Mouse (Mus musculus) layer of hippocampus, postnatal 25 days (tissue): Measurements from ENCODE around the gene Nfxl1. TPM values are rescaled to one million over a fixed set of nuclear protein-coding genes. Genes with fewer than 3 reads are reported as not detected.
"Not testable (repeated sequence)": the region's sequence is repeated elsewhere in the genome, so short reads cannot be mapped to it uniquely, and the experiment has no call there.

Source experiments
- DNase-seq, 2 experiments: peaks; one replicate each; pipeline ENCODE4 v3.0.0; 2022; ENCODE audit warnings: mixed read lengths in 2 of 2, low spot score in 1 of 2; ENCODE audit errors: extremely low spot score in 1 of 2
- total RNA-seq, 2 experiments: library from RNA; stranded (reverse); gene quantifications; 2 replicates each; pipeline ENCODE4 v1.2.3; 2021

Nfxl1 gene
- 10 to 100 TPM; 12.2 to 18.5 TPM for total RNA-seq

DNA sequence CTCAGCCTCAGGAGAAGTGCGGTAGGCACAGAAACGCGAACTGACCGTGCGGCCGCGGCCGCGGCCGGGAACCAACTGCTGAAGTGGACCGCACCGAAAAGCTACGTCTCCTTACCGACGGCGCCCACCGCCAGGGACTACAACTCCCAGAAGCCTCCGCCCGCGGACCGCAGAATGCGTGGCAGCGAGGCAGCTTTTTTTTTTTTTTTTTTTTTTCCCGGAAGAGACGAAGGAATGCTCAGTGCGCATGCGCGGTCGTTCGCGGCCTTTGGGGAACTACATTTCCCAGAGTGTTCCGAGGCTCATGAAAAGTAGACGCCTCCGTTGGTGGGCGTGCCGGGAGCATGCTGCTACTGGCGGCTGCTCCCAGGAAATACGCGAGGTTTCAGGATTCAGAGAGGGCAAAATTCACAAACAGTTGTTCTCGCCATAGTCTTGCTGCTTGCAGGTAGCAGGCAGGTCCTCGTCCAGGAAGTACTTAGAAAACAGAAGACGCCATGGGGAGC is at the start of gene Nfxl1:
TSS of gene Nfxl1 (minus strand) at position 141 of the 506 bp plus-strand sequence.
- peak; percentile 90 to 95 for DNase-seq

DNA sequence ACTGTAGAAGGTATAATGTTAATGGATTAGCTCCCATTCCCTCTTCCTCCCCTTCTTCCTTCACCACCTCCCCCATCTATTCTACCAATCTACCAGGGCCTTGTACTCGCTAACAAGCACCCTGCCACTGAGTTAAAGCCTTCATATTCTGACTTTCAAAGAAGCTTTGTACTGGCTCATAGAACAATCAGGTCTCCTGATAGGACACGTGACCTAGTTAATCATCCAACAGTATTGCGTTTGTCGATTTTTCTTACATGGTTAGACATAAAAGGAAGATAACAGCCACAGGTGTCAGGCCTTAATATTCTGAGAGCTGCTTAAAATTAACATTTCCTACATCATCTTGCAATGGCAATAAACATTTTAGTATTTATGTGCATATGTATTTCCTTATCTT is 43.7 kb upstream of the Nfxl1 start:
- DNase-seq: no peak

DNA sequence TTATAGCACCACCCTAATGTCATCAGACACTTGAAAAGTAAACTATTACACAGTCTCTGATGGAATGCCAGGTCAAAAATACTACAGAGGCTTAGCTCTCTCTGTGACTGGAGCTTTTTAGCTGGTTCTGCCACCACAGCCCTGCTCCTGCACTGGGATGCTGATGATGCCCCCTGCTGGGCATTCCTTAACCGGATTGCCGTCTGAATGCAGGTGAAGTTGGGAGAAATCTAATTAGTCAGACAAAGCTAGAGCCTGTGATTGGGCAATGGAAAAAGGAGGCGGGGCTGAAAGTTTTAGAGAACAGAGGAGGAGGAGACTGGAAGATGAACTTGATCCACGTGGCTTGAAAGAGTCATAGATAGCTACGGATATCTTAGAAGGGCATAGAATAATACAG is 41.5 kb upstream of the Nfxl1 start:
- peak in 1 of 2 experiments; percentile 34 for DNase-seq

DNA sequence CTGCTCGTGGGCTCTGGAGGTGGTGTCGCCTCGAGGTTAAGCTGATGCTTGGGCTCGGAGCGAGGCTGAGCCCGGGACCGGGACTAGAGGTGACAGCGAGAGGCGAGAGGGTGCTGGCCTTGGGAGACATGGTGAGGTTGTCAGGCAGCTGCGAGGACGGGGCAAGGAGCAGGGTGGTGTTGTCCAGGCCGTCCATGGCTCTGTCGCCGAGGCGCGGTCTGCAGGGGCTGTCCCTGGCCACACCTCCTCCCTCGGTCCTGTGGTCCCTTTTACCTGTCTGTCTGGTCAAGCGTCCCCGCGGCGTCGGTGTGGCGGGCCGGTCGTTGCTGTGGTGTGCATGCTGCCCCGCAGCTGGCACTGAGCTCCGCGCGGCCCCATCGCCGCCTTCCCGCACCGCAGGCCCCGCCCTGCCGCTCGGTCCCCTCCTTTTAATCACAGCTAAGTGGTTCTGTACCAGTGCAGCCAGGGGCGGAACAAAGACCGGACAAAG is 27.8 kb upstream of the Nfxl1 start, which contains the start of gene Gm5868:
TSS of gene Gm5868 (minus strand) at position 360 of the 490 bp plus-strand sequence.
- DNase-seq: no peak

DNA sequence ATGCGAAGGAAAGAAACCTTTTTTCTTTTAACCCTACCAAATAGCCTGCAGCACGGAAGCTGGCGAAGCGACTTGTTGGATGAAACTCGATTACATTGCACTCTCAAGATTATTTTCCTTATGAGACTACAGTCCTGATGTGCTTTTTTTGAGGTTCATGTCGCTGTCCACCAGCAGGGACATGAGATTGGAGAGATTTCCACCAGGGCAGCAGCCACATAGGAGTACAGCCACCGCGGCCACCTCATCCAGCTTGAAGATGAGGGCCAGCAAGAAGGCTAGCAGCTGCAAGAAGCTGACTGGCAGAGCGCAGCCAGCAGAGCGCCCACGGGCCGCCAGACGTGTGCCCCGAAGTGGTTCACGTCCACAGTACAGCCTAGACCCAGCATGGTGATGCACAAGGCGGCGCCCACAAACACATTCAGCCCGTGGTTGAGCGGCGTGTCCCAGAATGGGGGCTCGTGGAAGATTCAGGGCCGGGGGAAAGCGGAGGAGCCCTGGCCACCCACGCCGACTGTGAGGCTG is 27.2 kb upstream of the Nfxl1 start:
- not testable (repeated sequence) for DNase-seq

DNA sequence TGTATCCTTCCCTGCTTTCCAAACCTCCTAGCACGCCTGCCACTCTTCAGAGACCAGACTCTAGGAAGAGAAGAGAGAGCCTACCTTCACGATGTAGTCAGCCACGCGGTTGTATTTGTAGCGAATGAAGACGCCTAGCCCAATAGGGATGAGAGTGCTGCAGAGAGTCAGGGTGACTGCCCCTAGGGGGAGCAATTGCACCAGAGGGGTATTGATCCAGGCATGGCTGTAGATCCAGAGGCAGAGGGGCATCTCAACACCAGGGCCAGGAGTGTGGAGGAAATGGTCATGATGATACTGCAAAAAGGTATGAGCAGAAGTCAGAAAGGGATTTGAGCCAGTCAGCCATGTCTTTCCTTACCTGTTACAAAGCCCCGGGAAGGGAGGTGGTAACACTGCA is 26.6 kb upstream of the Nfxl1 start:
- not testable (repeated sequence) for DNase-seq

DNA sequence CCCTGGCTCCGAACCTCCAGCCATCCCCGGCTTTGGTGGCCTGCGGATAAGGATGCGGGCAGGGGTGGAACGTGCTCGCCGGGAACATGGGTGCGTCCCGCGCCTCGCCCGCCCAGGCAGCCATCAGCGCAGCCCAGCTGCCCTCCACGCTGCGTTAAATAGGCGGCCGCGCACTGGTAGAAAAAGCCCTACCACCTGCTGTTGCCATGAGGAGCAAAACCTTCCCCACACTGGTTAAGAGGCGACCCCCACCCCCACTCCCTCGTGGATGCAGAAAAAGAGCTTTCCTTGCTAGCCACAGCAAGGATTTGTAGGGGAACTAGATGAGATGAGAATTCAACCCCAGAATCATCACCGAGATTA is 21.5 kb upstream of the Nfxl1 start, which contains the start of gene Zar1:
TSS of gene Zar1 (minus strand) at position 285 of the 363 bp plus-strand sequence.
- DNase-seq: not testable (repeated sequence)

DNA sequence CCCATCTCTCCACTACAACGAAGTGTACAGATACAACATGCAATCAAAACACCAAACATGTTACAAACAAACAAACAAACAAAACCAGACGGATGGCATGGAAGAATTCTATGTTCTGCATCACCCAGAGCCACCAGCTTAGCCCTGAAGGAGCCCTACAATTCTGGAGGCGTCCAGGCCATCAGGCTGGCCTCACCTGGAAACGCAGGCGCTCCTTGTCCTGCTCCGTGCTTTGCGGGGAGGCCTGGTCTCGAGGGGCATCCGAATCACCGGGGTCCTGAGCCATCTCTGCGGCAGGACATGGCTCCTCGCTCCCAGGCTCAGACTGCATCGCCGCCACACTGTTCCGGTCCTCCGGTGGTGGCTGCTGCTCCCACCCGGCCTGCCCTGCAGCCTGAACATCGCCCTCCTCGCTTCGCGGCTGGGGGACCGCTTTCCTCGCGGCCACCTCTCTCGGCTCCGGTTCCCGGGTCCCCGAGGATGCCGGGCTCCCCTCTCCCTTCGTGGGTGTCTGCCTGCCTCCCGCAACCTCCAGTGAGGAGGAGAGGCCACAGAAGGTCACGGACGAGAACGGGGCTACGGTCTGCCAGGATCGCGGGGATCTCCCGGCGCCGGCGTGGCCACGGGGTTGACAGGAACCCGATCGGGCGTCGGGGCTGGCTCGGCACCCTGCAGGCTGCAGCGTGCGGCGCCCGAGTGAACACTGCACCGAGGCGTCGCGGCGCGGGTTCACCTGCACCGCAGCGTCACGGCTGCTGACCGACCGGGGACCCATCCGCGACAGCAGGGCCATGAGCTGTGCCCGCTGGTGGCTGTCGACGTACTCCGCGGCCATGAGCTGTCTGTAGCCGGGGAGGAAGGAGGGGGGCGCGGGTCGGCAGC is 20.8 kb upstream of the Nfxl1 start:
- DNase-seq: not testable (repeated sequence)

DNA sequence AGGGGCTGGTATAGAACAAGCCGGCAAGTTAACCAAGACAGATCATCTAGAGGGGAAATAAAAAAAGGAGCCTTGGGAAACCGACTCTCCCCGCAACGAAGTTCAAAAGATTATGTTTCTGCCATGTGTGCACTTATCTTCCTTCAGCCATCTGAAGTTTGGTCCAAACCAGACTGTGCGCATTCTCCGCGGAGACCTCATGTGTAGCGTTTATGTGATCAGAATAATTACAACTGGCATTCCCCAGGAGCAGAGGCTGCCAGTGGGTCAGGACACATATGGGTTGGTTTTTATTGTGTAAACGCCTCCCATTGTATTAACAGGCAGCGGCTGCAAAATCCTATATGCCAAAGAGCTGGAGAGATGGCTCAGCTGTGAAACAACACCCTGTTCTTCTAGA is 20.1 kb upstream of the Nfxl1 start:
- DNase-seq: not testable (repeated sequence)

DNA sequence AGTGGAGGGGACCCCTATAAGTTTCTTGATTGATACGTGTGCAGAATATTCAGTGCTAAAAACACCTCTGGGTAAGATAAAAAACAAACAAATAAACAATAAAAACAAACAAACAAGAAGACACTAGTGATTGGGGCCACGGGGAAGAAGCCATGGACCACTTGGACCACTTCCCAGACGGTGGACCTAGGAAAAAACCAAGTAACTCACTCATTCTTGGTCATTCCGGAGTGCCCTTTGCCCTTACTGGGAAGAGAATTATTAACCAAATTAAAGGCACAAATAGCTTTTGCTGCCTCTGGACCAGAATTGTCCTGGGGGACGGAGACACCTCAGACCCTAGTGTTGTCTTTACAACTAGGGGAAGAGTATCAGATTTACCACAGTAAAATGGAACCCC is 6.1 kb upstream of the Nfxl1 start:
- DNase-seq: no peak

DNA sequence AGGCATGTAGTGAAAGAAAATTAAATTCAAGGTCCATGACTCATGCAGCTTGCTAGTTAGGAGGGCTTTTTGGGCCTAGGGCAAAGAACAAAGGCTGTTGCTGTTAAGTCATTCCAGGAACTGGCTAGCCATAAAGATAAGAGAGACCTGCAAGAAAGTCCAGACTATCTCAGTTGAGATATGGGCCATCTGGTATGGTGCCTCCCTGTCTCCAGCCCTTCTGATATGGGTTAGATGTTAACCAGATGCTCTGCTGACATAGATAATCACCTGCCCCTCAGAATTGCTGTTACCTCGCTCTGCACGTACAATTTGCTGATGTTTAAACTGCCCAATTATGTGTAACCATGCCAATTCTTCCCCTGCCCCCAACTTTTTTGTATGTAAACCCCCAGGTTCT is 3.7 kb upstream of the Nfxl1 start:
- not testable (repeated sequence) for DNase-seq

DNA sequence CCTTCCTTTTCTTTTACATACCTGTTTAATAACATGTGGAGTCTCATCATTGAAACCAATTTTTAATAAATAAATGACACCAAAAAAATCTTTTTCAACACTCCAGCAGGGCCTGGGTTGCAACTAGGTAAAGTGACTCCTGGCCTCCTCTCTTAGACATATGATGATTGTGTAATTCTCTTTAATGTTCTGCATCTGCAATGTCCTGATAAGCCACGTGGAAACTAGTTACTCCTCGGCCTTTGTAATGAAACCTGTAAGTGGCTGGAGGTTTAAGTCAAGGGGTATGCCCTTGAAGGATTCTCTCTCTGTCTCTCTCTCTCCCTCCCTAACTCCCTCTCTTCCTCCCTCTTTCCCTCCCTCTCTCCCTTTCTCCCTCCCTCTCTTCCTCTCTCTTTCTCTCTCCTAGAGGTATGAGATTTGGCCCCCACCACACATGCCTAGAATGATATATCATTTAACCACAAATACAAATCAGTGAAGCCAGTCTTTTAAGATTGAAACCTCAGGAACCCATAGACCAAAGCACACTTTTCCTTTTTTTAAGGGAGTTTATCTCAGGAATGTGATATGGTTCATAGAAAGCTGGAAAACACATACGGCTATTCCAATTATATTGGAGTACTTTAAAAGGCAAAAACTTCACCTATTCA is 1.6 kb upstream of the Nfxl1 start:
- no peak for DNase-seq

DNA sequence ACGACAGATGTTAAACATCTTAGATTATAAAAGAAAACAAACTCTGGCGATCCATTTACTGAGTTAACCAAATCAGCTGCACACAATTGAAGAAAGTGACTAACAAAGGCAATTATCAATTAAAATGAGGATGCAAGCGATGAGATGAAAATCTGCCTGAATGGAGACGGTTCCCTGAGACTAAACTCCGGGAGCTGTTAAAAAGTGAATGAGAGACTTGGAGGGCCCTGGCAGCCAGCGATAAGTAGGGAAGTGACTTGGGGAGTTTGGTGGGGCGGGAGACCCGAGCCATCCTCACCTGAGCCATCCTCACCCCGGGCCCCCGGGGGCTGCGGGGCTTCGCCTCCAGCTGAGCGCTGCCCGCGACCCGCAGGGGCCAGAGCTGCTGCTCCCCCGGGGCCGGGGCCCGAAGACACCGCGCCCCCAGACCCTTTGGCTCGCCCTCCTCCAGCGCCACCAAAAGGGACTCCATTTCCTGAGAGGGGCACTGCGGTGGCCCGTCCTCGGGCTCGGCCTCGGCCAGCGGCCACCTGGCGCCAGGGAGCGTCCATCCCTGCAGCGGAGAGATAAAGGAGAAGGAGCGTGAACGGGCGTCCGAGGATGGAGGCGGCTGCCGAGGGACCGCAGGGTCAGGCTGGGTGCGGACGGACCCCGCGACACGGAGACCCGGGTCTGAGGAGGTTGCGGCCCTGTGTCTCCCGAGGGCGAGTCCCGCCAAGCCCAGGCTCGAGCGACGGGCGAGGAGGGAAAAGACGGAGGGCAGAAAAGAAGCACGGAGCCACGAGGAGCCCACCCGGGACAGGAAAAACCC is 563 bp downstream of the Nfxl1 start:
- peak in 1 of 2 experiments; percentile 41 for DNase-seq

DNA sequence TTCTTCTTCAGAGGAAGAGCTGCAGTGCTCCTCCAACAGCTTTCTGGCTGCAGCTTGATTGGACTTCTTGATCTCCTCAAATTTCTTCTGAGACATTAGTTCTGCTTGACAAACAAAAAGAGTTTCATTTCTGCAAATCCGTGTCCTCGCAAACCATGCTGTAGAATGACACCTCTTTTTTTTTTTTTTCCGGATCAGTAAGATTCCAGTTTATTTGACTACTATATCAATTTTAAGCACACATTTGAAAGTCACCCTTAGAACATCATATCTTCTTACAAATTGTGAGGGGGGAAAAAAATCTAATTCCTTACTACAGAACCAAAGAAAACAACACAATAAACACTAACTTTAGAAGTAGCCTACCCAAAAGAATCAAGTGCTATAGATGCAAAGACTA is 3.2 kb downstream of the Nfxl1 start:
- no peak for DNase-seq

DNA sequence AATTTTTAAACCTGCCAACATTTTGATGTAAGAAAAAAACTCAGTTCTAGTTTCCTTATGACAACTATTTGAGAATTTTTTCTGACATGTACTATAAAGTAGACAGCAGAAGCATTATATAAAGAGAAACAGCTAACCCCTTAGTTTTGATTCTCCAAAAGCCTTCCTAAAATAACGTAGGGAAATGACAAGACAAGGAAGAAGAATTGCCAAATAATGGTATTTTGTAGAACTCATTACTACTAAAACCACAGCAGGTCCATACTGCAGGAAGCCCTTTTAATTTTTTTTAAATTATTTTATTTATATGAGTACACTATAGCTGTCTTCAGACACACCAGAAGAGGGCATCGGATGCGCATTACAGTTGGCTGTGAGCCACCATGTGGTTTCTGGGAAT is 8.3 kb downstream of the Nfxl1 start:
- no peak for DNase-seq

DNA sequence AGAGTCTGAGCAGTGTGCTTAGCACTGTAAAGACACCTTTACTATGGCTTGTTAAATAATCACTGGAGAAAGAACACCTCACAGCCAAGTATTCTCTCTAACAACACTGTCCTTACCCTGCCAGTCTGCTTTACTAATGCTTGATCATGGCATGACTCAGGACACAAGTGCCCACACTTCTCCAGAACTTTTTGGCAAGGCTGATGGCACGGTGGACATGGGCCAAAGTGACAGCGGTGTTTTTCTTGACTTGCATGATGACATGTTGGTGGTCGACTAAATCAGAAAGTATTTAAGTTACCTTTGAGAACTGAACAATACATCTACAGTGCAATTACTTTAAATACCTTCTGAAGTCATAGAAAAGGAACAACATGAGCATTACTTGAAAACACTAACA is 30.6 kb downstream of the Nfxl1 start:
- no peak for DNase-seq

DNA sequence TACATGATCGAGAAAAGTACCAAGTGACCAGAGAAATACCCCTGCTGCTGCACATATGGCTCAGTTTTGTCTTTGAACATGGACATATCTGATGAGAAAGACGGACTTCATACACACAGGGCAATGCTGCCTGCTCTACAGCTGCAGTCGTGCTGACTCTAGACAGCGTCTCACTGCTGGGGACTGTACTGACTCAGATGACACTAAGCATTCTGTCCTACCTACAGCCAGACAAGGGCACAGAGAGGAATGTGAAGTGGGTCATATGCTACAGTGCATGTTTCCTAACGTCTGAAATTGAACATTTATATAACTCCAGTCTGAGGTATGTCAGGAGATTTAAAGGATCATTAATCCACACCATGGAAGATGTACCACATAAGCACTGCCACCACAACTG is 45.7 kb downstream of the Nfxl1 start:
- DNase-seq: no peak

DNA sequence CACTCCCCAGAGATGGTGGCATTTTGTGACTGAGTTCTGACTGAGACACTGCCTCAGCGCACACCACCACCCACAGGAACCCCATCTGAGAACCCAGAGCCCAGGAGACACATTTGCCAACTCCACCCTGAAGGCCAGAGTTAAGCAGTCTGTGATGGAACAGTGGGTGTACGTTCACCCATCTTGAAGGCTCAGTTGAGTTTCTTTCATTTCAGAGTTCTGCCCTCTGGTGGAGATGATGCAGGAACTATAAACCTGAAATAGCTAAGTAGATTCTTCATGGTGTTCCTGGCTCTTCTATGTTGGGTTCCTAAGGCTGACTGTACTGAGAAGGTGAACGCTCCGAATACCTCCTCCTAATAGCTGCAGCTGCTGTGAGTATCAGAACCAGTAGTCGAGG is 53.7 kb downstream of the Nfxl1 start:
- no peak for DNase-seq

DNA sequence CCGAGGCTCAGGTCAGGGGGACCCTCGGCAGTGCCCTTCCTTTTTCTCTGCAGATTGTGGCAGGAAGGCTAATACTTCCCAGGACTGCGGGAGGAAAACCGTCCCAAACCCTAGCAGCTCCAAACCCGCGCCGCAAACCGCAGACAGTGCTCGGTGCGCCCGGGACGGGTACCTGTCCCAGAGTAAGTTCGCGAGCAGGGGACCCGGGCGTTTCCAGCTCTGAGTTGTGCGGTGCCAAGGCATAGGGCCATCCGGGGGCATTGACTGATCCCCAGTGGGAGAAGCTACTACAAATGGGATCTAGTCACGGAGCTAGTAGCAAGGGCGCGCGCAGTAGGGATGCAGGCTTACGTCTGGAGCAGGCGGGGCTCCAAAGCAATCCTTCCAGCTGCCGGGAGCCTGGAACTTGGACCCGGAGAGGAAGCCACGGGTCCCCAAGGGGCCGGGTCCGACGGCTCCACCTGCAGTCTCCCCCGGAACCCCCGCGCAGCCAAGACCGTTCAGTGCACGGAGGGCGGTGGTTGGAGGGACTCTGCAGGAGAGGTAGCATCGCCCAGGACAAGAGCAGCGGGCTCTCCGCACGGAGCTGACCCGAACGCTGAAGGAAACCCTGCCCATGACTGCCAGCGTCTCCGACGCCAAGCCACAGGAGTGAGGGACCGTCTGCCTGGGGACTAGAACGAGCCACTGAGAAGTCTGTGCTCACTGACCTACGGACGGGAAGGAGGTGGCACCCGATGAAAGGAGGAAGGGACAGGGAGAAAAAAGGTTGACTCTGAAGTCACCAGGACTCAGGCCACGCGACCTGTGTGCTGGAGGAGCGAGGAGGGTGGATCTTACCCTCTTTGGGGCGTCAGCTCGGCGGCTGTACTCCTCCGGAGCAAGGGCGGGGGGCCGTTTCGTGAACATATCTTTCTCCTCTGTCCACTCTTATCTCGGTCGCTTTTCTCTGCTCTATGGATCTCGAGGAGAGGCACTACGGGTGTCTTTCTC is 55.7 kb downstream of the Nfxl1 start, which contains the start of gene Corin:
TSS of gene Corin (minus strand) at position 943 of the 993 bp plus-strand sequence.
- no peak for DNase-seq
